Mouse (Mus musculus) midbrain, postnatal 0 days (tissue): ENCODE results near the gene Gm19935. TPM values are rescaled to one million over a fixed set of nuclear protein-coding genes. Genes with fewer than 3 reads are reported as not detected.

ENCODE experiments used
- ATAC-seq: fragments of 200-750 bp; cut with Nextera tagmentation; 2 replicates; pipeline ENCODE4 v1.8.0; 2017; ENCODE audit warnings: moderate number of reproducible peaks, mild to moderate bottlenecking, moderate TSS enrichment, moderate library complexity; ENCODE audit not compliant: low FRiP score
- DNase-seq: peaks from one replicate; pipeline ENCODE4 v3.0.0-alpha.2; 2015; ENCODE audit warnings: low spot score
- H3K27ac ChIP-seq: fragments of 300-500 bp; sonication (generic); 2 replicates; pipeline ENCODE4 v1.5.1; 2014; ENCODE audit warnings: low read depth, mild to moderate bottlenecking, low read length, mixed read lengths
- H3K27me3 ChIP-seq: fragments of 300-500 bp; sonication (generic); 2 replicates; pipeline ENCODE4 v1.6.1; 2014; ENCODE audit warnings: low read length, control low read depth, mixed read lengths; ENCODE audit not compliant: insufficient read depth
- H3K36me3 ChIP-seq: fragments of 300-500 bp; sonication (generic); 2 replicates; pipeline ENCODE4 v1.6.1; 2014; ENCODE audit warnings: low read length, control low read depth, mixed read lengths; ENCODE audit not compliant: insufficient read depth
- H3K4me1 ChIP-seq: fragments of 300-500 bp; sonication (generic); 2 replicates; pipeline ENCODE4 v1.6.1; 2014; ENCODE audit warnings: mild to moderate bottlenecking, control low read depth, antibody characterized with exemption, low read length, mixed read lengths; ENCODE audit not compliant: insufficient read depth
- H3K4me2 ChIP-seq: fragments of 300-500 bp; sonication (generic); 2 replicates; pipeline ENCODE4 v1.6.1; 2014; ENCODE audit warnings: low read depth, mild to moderate bottlenecking, low read length, mixed read lengths; ENCODE audit not compliant: poor library complexity, severe bottlenecking
- H3K4me3 ChIP-seq: fragments of 300-500 bp; sonication (generic); 2 replicates; pipeline ENCODE4 v1.5.1; 2014; ENCODE audit warnings: low read depth, mild to moderate bottlenecking, low read length, moderate library complexity
- H3K9ac ChIP-seq: fragments of 300-500 bp; sonication (generic); replicated peaks from 2 replicates; pipeline ENCODE4 v1.6.1; 2014; ENCODE audit warnings: mild to moderate bottlenecking, low read length, moderate library complexity, mixed read lengths; ENCODE audit not compliant: poor library complexity, severe bottlenecking
- H3K9me3 ChIP-seq: fragments of 300-500 bp; sonication (generic); 2 replicates; pipeline ENCODE4 v1.6.1; 2016; ENCODE audit warnings: low read length, control low read depth
- CTCF ChIP-seq: IDR thresholded peaks from 2 replicates; pipeline ENCODE4 v1.5.1; 2016; ENCODE audit warnings: antibody characterized with exemption, mild to moderate bottlenecking
- WGBS: fragments of 180-500 bp; shearing (Covaris S2); extraction: QIAGEN DNeasy Blood & Tissue Kit; methylation state at CpG from one replicate; pipeline ENCODE4 v1.1.7; 2014; 5-methylcytosine and 5-hydroxymethylcytosine counted together
- polyA plus RNA-seq: library from polyadenylated mRNA; unstranded; fragments of >200 nt; fragmentation: Nextera tagmentation; extraction: Ambion mirVana; gene quantifications from 2 replicates; pipeline ENCODE4 v1.2.1, GENCODE M21; 2015
- total RNA-seq: library from RNA; depleted of rRNA; stranded (reverse); fragments of >200 nt; gene quantifications from 2 replicates; pipeline ENCODE4 v1.2.3, GENCODE M21; 2014

Gm19935 gene
- total and polyA plus RNA-seq, 2 experiments from 2014 or later = 1.8 to 2.5 TPM

DNA sequence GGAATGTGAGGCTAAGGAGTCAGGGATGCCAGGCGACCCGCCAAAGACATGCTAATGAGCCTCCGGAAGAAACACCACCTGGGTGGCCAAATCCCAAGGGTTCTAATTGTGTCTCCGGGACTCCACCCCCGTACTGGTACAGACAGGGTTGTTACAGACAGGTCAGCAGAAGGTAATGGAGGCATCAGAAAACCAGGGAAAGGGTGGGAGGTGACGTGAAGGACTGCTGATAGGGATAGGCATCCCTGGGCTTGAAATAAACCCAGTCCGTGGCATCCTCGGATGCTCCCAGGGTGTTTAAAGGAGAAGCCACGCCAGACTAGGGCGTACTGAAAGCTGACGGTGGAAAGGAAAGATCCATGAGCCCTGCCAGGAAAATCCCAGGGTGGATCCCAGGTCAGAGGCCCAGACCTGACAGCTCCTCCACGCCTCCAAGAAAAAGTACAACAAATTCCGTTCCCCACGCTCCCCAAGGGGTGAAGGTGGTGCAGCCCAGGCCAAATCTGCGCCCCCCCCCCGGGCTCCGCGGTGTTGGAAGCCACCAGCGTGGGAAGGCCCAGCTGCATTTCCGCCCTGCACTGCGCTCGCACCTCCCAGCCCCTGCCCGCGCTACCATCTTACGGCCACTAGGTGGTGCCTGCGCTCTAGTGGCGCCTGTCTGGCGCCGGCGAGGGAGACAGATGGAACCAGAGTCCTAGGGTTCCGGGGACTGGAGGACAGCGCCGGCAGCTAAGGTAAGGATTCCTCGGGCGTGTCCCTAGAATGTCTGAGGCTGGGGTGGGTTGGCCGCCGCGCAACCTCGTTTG is 11.2 kb upstream of the Gm19935 start, which contains the start of gene Chd9:
Gene Chd9 (plus strand): TSS at position 172 of the 806 bp plus-strand sequence.
- Histone ChIP-seq H3K27me3 (no peaks in the 10 kb centered on the region), H3K9me3 (no peaks in the 10 kb centered on the region), H3K4me3 (peak within 1 kb of the TSS; percentile 59), H3K4me1 (no peaks in the 10 kb centered on the region), H3K36me3 (no peaks in the 10 kb centered on the region), H3K27ac (peak within 1 kb of the TSS; percentile 60), H3K9ac (peak within 1 kb of the TSS; percentile 56), H3K4me2 (peak within 1 kb of the TSS; percentile 87)
- TF ChIP-seq CTCF = peak; percentile 99
- WGBS = 1% methylated on average over 38 of the region's 39 CpGs
- peak; percentile 95 for DNase-seq
- peak; percentile 92 for ATAC-seq

GRCm38 (mm10) chr8:90825459-90825871 is 8.3 kb upstream of the Gm19935 start:
- no peak for ATAC-seq
- 80% methylated on average over 9 of the region's 9 CpGs for whole genome bisulfite sequencing
- TF ChIP-seq CTCF = no peak

DNA sequence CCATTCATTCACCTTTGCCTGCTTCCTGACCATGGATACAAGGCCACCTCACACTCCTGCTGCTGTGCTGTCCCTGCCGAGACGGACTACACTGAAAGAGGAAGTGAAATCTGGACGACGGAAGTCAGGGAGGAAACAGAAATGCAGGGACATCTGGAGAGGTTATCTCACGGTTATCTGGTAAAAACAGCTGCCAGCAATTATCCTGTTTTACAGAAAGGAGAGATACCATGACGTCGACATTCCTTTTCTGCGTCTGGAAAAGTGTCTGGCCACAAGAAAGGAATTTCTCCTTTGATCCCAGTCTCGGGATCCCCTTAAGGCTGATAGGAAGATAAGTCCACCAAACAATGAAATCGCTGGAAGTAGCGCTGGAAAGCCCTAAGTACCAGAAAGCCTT is 5.2 kb upstream of the Gm19935 start:
- Histone ChIP-seq H3K27me3 (no peaks in the 10 kb centered on the region), H3K36me3 (no peaks in the 10 kb centered on the region), H3K27ac (no peak overlapping the region), H3K9me3 (no peaks in the 10 kb centered on the region), H3K4me2 (no peak overlapping the region), H3K4me1 (no peaks in the 10 kb centered on the region), H3K4me3 (no peak overlapping the region), H3K9ac (no peak overlapping the region)
- DNase-seq (no peak), ATAC-seq (no peak)
- 59% methylated on average over 11 of the region's 11 CpGs for WGBS
- TF ChIP-seq CTCF = no peak

More at GRCm38 (mm10) chr8:90825459-90825871, 8.3 kb upstream of the Gm19935 start:
- H3K27me3 ChIP-seq = no peaks in the 10 kb centered on the region
- DNase-seq = no peak
- no peaks in the 10 kb centered on the region for H3K4me1 ChIP-seq
- no peaks in the 10 kb centered on the region for H3K36me3 ChIP-seq
- no peak overlapping the region for H3K4me2 ChIP-seq
- no peak overlapping the region for H3K4me3 ChIP-seq
- no peak overlapping the region for H3K27ac ChIP-seq
- no peak overlapping the region for H3K9ac ChIP-seq
- no peaks in the 10 kb centered on the region for H3K9me3 ChIP-seq

DNA sequence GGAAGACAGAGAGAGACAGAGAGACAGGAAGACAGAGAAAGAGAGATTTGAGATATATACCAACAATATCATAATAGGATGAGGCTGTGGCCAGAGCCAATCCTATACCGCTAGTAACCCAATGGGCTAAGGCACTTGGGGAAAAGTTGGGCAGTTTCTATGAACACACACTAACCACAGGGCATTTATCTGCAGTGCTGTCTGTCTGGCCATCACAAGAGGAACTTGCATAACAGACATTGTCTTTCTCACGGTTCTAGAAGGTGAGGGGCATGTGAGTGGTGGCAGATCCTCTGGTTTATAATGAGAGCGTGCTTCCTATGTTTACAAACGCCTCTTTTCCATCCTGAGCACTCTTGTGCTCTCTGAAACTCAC is 3.1 kb upstream of the Gm19935 start:
- no peak for TF ChIP-seq CTCF
- H3K27me3 ChIP-seq = no peaks in the 10 kb centered on the region
- no peak overlapping the region for H3K27ac ChIP-seq
- DNase-seq = no peak
- H3K4me1 ChIP-seq = no peaks in the 10 kb centered on the region
- no peaks in the 10 kb centered on the region for H3K36me3 ChIP-seq
- no peak overlapping the region for H3K4me3 ChIP-seq
- H3K9ac ChIP-seq = no peak overlapping the region
- 89% methylated on average over 4 of the region's 4 CpGs for WGBS
- ATAC-seq = no peak
- H3K4me2 ChIP-seq = no peak overlapping the region
- no peaks in the 10 kb centered on the region for H3K9me3 ChIP-seq

DNA sequence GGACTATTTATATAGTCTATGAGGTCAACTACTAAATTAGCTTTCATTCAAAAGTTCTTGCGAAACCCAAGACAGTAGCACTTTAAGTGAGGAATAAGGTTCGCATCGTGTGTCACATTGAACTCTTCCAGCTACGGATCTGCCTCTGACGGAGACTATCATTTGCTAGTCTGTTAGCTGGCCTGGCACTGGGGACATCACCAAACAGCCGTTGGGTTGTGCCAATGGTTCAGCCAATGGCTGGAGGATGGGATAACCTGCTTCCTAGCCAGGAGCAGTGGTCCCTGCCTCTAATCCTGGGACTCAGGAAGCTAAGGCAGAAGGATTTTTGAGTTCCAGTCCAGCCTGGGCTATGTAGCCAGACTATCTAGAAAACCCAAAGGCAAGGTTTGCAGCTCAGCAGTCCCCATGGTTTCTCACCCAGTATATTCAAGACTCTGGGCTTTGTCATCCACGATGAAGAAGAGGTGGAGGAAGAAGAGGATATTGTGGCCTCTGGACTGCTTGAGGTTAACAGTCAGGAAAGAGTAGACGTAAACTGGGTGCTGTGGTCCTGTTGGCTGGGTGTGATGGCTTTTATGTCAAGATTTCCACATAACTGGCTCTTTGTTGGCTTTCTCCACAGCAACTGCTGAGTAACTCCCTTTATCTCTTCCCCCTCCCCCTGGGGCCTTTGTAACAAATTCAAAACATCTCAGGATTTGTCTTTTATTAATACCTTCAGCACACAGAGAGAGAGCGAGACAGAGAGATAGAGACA is 2.5 kb upstream of the Gm19935 start:
- no peaks in the 10 kb centered on the region for H3K36me3 ChIP-seq
- no peak overlapping the region for H3K9ac ChIP-seq
- H3K9me3 ChIP-seq = no peaks in the 10 kb centered on the region
- WGBS = 83% methylated on average over 9 of the region's 9 CpGs
- no peak for ATAC-seq
- no peaks in the 10 kb centered on the region for H3K27me3 ChIP-seq
- no peak overlapping the region for H3K4me2 ChIP-seq
- no peak overlapping the region for H3K27ac ChIP-seq
- no peaks in the 10 kb centered on the region for H3K4me1 ChIP-seq
- DNase-seq = no peak
- no peak overlapping the region for H3K4me3 ChIP-seq
- TF ChIP-seq CTCF = no peak
